Mouse (Mus musculus) kidney, adult 11 months (tissue): ENCODE data around the gene Kcnc1.

ENCODE experiments used
- DNase-seq: peaks from one replicate; pipeline ENCODE4 v3.0.0; 2022

The Kcnc1 gene

GRCm38 (mm10) chr7:46396231-46396927, at the start of gene Kcnc1:
Kcnc1 (plus strand) TSS chr7:46396497.
- peak; percentile 58 for DNase-seq

- no peak for DNase-seq
Measured at GRCm38 (mm10) chr7:46347692-46348091, 48.6 kb upstream of the Kcnc1 start.

- DNase-seq = no peak
Measured at GRCm38 (mm10) chr7:46348813-46349212, 47.5 kb upstream of the Kcnc1 start.

- DNase-seq = no peak
Measured at GRCm38 (mm10) chr7:46350119-46350702, 46.1 kb upstream of the Kcnc1 start.

GRCm38 (mm10) chr7:46352748-46353147, 43.5 kb upstream of the Kcnc1 start:
- no peak for DNase-seq

- DNase-seq = no peak
Measured at GRCm38 (mm10) chr7:46353216-46353615, 43.1 kb upstream of the Kcnc1 start.

- no peak for DNase-seq
Measured at GRCm38 (mm10) chr7:46353875-46354274, 42.4 kb upstream of the Kcnc1 start.

- DNase-seq = no peak
Measured at GRCm38 (mm10) chr7:46361776-46362175, 34.5 kb upstream of the Kcnc1 start.

- no peak for DNase-seq
Measured at GRCm38 (mm10) chr7:46364154-46364553, 32.1 kb upstream of the Kcnc1 start.

GRCm38 (mm10) chr7:46365810-46366209, 30.5 kb upstream of the Kcnc1 start:
- DNase-seq = no peak

- no peak for DNase-seq
Measured at GRCm38 (mm10) chr7:46371104-46371503, 25.2 kb upstream of the Kcnc1 start.

GRCm38 (mm10) chr7:46376172-46377007, 19.9 kb upstream of the Kcnc1 start, which contains the start of gene Myod1:
Myod1 (plus strand) TSS chr7:46376474.
- DNase-seq = no peak

- DNase-seq = no peak
Measured at GRCm38 (mm10) chr7:46377008-46377346, 19.3 kb upstream of the Kcnc1 start.

- no peak for DNase-seq
Measured at GRCm38 (mm10) chr7:46378123-46378522, 18.2 kb upstream of the Kcnc1 start.

- peak; percentile 32 for DNase-seq
Measured at GRCm38 (mm10) chr7:46378983-46379382, 17.3 kb upstream of the Kcnc1 start.

GRCm38 (mm10) chr7:46380625-46381024, 15.7 kb upstream of the Kcnc1 start:
- no peak for DNase-seq

- DNase-seq = no peak
Measured at GRCm38 (mm10) chr7:46387430-46387829, 8.9 kb upstream of the Kcnc1 start.

GRCm38 (mm10) chr7:46389456-46390085, 6.7 kb upstream of the Kcnc1 start:
- no peak for DNase-seq

GRCm38 (mm10) chr7:46390226-46390625, 6.1 kb upstream of the Kcnc1 start:
- no peak for DNase-seq

- no peak for DNase-seq
Measured at GRCm38 (mm10) chr7:46391701-46392100, 4.6 kb upstream of the Kcnc1 start.

- peak; percentile 87 for DNase-seq
Measured at GRCm38 (mm10) chr7:46393116-46393515, 3.2 kb upstream of the Kcnc1 start.

GRCm38 (mm10) chr7:46393718-46394511, 2.4 kb upstream of the Kcnc1 start:
- no peak for DNase-seq

- no peak for DNase-seq
Measured at GRCm38 (mm10) chr7:46394933-46395332, 1.4 kb upstream of the Kcnc1 start.
